Mouse (Mus musculus): Measurements from ENCODE around the gene Skap2. TPM values are rescaled to one million over a fixed set of nuclear protein-coding genes. Genes with fewer than 3 reads are reported as not detected.

Skap2 gene
- total RNA-seq, 2 experiments from 2014 or later, result 7.3 to 10.4 TPM

- intact Hi-C loops (cut with DNase I), result loop anchor here (5.0 kb wide), 2 partner anchors 156 to 824 kb away; partner anchors contain the start of gene Hoxa2
- DNase-seq, result no peak
These were observed 5.6 kb downstream of the Skap2 start for GRCm38 (mm10) chr6:52006649-52007218.

DNA sequence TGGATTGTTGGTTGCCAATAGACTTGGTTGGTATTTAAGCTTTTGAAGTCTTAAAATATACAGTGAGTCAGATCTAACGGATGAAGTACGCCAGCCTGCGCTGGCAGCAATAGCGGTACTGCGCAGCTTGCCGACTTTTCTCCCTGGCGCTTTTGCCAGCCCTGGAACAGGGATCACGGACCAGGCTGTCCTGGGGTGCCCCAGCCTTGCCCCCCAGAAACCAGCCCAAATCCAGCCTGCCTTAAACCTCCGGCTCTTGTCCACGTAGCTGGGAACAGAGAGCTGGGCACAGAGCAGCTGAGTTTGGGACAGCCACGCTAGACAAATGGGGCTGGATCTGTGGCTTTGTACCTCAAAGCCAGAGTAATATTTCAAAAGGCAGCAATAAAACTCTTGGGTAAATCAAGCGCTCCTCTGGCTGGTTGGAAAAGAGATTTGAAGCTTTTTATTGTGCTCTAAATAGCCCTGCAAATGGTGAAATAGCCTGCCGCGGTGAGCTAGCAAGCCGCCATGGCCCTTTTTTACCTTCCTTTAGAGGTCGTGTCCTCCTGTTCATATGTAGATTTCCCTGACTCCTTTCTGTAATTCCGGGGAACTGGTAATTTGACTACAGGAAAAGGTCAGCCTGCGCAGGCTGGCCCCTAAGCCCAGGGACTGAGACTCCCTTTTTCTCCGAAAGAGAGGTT is 6.2 kb downstream of the Skap2 start:
- DNase-seq, result peak in 1 of 2 experiments; percentile 14
- intact Hi-C loops (cut with DNase I), result loop anchor here (5.0 kb wide), 2 partner anchors 156 to 824 kb away; partner anchors contain the start of gene Hoxa2

- intact Hi-C loops (cut with DNase I), result loop anchor here (5.0 kb wide), 2 partner anchors 157 to 823 kb away; partner anchors contain the start of gene Hoxa2
- DNase-seq, result no peak
These were observed 6.8 kb downstream of the Skap2 start for GRCm38 (mm10) chr6:52005616-52005962.

DNA sequence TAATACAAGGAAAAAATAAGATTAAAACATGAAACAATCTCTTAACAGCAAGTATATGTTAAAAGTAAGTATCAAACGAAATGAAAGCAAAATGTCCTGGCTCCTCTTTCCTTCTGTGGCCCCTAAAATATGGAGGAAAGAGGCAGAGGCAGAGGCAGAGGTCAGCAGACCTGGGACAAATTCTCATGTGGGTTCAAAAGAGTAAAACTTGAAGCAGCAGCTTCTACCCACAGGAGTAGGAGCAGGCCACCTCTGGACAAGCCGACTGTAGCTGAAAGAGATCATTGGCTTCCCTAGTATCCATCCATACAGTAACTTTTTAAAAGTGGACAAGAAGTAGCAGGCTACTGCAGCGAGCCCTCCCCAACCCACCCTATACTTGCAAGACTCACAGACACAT is 7.4 kb downstream of the Skap2 start:
- no peak for DNase-seq

GRCm38 (mm10) chr6:52002676-52003075 is 9.7 kb downstream of the Skap2 start:
- intact Hi-C loops (cut with DNase I), result loop anchor here (2.0 kb wide), 1 partner anchor 194 kb away; no protein-coding TSS in a partner anchor

More for the DNA sequence above, 7.4 kb downstream of the Skap2 start:
- intact Hi-C loops (cut with DNase I), result loop anchor here (5.0 kb wide), 2 partner anchors 157 to 823 kb away; partner anchors contain the start of gene Hoxa2

GRCm38 (mm10) chr6:51999157-51999478 is 13.2 kb downstream of the Skap2 start:
- intact Hi-C loops (cut with DNase I), result loop anchor here (2.0 to 10.0 kb wide), 2 partner anchors 122 to 414 kb away; no protein-coding TSS in a partner anchor
- no peak for DNase-seq

More at GRCm38 (mm10) chr6:52002676-52003075, 9.7 kb downstream of the Skap2 start:
- DNase-seq, result peak in 1 of 2 experiments; percentile 49

- intact Hi-C loops (cut with DNase I), result loop anchor here (2.0 to 10.0 kb wide), 2 partner anchors 122 to 414 kb away; no protein-coding TSS in a partner anchor
- no peak for DNase-seq
These were observed 13.8 kb downstream of the Skap2 start for GRCm38 (mm10) chr6:51998409-51999156.

GRCm38 (mm10) chr6:51987999-51988398 is 24.4 kb downstream of the Skap2 start:
- no peak for DNase-seq
- intact Hi-C loops (cut with DNase I), result no loop called here

DNA sequence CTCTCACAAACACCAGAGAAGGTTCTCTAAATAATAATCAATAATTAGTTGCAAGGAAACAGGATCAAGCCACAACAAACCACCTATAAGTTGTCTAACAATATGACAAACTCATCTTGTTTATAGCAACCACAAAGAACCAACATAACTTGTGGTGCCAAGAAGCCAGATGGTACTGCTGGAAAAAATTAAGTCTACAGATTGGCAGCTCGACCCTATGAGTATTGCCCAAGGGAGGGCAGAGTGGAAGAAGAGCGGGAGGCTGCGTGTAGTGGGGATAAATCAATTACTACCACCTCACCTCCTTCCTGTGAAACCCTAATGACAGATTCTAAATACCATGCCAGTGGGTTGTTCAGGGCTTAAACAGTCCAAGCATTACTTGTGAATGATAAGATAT is 34.7 kb downstream of the Skap2 start:
- no peak for DNase-seq
- intact Hi-C loops (cut with DNase I), result no loop called here

- intact Hi-C loops (cut with DNase I), result no loop called here
- no peak for DNase-seq
These were observed 36.6 kb downstream of the Skap2 start for GRCm38 (mm10) chr6:51975751-51976150.

DNA sequence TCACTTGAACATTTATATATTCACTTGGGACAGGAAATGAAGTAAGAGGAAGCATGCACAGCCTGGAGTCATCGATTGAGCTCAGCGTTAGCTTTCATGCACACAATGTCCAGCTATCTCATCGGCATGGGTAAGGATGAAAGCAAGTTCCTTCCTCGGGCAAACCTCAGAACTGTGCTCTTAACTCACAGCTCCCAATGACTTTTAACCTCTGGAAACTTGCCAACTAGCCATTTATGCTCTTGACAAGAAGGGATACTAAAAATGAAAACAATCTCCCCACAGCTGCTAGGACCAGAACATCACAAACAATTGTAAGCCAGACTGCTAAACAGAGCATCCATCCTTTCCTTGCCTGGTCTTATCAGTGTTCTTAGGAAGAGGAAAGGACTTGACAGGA is 53.4 kb downstream of the Skap2 start:
- intact Hi-C loops (cut with DNase I), result no loop called here
- no peak for DNase-seq

GRCm38 (mm10) chr6:51956048-51956792 is 56.1 kb downstream of the Skap2 start:
- DNase-seq, result no peak
- intact Hi-C loops (cut with DNase I), result no loop called here

GRCm38 (mm10) chr6:51947661-51948060 is 64.7 kb downstream of the Skap2 start:
- intact Hi-C loops (cut with DNase I), result no loop called here
- DNase-seq, result no peak

- no peak for DNase-seq
- intact Hi-C loops (cut with DNase I), result no loop called here
These were observed 67.4 kb downstream of the Skap2 start for GRCm38 (mm10) chr6:51944916-51945315.

- DNase-seq, result no peak
- intact Hi-C loops (cut with DNase I), result no loop called here
These were observed 78.4 kb downstream of the Skap2 start for GRCm38 (mm10) chr6:51933998-51934397.

DNA sequence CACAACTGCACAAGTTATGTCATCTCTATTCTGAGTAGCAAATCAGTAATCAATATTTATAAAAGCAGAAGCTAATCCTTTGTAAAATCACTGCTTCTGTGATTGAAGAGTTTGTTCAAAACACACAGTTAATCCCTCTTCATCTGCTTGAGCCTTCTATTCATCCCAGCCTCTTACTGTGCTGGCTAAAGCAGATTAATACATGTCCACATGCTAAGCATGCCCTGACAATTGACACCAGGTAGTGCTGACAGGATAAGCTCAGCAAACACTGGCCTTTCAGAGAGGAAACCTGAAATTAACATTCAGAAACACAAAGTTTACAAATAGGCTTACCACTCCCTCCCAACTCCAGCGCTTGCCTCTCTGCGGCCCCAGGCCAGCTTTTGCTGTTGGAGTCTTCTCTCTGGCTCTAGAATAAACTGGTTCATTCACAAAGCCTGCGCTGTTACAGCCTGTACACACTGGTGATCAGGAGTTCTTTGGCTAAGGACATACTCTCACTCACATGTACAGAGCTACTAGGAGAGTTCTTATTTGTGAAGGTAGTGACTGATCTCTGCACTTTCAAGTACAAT is 79.2 kb downstream of the Skap2 start:
- intact Hi-C loops (cut with DNase I), result no loop called here
- DNase-seq, result no peak

DNA sequence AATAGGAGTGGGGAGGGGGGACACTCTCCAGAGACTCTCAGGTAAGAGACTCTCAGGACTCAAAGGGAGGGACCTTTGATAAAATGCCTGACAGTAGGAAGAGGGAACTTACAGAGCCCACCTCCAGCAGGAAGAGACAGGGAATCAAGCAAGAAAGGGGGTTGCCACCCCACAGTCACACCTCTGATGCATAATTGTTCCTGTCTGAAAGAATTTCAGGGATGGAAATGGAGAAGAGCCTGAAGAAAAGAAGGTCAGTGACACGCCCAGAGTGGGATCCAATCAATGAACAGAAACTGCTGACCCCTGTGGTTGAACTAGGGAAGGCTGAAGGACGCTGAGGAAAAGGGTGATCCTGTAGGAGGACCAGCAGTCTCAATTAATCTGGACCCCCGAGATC is 85.2 kb downstream of the Skap2 start:
- DNase-seq, result no peak
- intact Hi-C loops (cut with DNase I), result no loop called here

- intact Hi-C loops (cut with DNase I), result no loop called here
- DNase-seq, result no peak
These were observed 90.5 kb downstream of the Skap2 start for GRCm38 (mm10) chr6:51921831-51922230.

- no peak for DNase-seq
- intact Hi-C loops (cut with DNase I), result no loop called here
These were observed 103.9 kb downstream of the Skap2 start for GRCm38 (mm10) chr6:51908495-51908894.

DNA sequence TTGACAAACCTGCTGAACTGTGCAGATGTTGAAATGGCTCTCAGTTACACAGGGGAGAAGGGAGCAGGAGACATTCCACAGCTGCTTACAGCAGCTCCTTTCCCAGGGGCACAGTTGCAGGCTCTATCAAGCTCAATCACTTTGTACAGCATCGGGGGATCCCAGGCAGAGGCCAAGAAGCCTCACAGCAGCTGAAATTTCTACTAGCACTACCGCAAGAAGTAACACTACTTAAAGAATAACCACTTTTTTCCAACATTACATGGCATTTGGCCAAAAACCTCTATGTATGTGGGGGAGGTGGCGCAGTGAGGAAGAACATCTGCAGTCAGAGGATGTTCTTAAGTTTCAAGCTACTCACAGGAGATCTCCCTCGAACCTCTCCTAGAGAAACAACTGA is 106.7 kb downstream of the Skap2 start:
- DNase-seq, result peak in 1 of 2 experiments; percentile 5
- intact Hi-C loops (cut with DNase I), result no loop called here
